Mouse (Mus musculus): ENCODE data around the gene Cdc42ep1. TPM values are rescaled to one million over a fixed set of nuclear protein-coding genes. Genes with fewer than 3 reads are reported as not detected.

Cdc42ep1 gene
- polyA plus RNA-seq, 1 experiment = 115 TPM

DNA sequence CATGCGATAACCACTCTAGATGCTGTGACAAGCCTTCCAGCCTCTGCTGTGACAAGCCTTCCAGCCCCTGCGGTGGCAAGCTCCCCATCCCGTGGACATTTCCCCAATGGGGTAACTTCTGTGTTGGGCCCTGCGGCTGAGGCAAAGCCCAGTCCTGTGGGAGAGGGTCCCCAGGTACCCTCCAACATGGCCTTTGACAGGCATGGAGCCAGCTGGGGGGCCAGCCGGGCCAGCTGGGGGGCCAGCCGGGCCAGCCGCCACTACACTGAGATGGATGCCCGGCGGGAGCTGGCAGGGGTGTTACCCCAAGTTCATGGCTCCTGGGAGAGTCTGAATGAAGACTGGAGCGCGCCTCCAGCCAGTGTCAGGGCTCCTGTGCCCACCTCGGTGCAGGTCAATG is 7.1 kb downstream of the Cdc42ep1 start:
- DNase-seq (ENCODE audit: low read depth) = no peak

- no peak for DNase-seq (ENCODE audit: low read depth)
These were observed 7.8 kb downstream of the Cdc42ep1 start for GRCm38 (mm10) chr15:78850059-78850824.

DNA sequence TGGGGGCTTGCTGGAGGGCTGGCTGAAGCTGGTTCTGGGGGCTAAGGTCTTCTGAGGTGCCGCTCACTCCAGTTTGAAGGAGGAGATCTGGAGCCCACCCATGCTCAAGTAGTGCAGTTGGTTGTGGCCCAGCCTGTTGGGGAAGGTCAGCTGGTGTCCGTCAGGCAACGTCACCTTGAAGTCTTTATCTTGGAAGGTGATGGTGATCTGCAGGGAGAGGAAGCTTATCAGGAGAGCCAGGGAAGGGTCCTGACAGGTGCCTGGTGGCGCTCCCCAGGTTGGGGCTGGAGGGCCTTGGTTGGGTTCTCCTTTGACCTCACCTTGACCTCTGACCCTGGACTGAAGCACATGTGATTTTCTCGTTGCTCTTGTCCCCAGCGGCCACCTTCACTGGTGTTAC is 8.5 kb downstream of the Cdc42ep1 start:
- DNase-seq (ENCODE audit: low read depth) = no peak

DNA sequence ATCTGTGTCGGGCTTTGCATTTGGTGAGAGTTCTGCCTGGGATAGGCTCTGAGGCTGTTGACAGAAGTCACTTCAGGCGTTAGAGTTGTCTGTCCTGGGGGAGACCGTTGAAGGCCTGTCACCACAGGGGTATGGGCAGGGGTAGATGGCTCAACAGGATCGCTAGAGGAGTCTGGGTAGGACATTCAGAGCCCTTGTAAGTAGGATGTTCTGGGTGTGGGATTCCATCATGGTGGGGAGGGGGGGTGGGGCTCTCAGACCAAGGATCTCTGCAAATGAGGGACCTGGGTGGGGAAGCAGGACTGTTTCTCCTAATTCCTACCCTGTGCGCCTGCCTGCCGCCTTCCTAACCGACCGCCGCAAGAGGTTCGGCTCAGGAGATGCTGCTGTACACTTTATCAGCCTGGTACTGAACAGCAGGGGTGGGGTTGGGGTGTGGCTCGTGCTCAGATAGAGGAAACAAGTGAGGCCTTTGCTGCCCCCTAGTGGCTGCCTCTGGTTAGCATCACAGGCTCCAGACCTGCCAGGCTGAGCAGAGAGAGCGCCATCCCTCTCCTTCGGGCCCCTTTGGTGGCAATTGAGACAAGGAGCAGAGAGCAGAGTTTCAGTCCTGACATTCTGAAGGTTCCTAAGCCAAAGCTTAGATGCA is 9.2 kb downstream of the Cdc42ep1 start:
- no peak for DNase-seq (ENCODE audit: low read depth)

DNA sequence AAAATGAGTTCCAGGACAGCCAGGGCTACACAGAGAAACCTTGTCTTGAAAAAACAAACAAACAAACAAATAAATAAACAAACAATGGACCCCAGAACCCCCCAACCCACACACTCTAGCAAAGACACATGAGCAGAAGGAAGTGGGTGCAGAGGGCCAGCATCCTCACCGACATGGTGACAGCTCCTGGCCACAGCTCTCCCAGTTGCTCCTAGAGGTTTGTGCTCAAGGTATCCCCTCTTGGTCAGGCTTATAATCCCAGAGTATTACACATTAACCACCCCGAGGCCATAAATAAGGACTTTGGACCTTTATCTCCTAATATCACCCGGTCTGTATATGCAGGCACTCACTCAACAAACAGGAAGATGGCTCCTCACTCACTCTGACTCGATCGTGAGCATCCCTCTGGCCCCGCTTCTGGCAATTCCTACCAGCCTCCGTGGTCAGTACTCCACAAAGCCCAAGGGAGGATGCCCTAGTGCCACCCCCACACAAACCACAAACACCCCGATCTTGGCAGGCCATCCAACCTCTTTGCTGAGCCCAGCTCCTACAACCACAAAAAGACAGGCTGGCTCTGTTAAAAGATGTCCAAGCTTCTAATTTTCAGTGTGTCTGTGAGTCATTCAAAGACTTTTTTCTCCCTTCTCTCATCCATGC is 13.0 kb downstream of the Cdc42ep1 start, which contains the start of gene Lgals2:
TSS of gene Lgals2 (minus strand) at position 227 of the 663 bp plus-strand sequence.
- DNase-seq (ENCODE audit: low read depth) = no peak

DNA sequence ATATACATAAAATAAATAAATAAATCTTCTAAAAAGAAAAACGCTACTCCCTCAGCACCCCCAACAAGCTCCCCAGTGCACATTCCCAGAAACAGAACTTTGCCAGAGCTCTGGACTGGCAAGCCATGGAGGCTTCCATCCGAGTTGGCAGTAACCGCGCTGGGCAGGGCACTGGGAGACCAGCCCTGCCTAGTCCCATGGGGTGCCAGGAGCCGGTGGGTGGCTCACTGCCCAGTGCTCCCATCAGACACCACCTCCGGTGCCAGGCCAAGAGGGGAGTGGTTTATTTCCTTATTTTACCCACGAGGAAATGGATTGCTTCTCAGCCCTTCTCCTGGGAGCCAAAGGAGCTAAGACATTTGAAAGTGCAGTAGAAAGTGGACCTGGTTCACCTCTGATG is 14.6 kb downstream of the Cdc42ep1 start:
- DNase-seq (ENCODE audit: low read depth) = no peak

- DNase-seq (ENCODE audit: low read depth) = no peak
These were observed 16.9 kb downstream of the Cdc42ep1 start for GRCm38 (mm10) chr15:78859311-78859710.

GRCm38 (mm10) chr15:78859714-78860113 is 17.3 kb downstream of the Cdc42ep1 start:
- DNase-seq (ENCODE audit: low read depth) = no peak

DNA sequence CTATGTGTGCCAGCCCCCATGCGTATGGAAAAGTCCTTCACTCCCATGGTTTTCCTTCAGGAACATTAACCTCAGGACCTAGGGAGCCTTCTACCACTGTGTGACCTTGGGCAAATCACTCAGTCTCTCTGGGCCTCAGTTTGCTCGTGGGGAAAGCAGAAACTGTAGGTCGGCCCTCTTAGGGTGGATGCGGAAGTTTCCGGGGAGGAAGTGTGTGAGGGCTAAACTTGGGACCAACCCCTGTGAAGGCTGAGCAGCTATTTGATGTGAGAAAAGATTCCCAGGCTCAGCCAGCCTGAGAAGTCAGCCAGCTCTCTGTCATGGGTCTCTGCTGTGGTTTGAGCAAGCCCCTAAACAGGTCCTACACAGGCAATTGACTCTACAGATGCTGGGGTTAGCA is 19.9 kb downstream of the Cdc42ep1 start:
- DNase-seq (ENCODE audit: low read depth) = no peak

DNA sequence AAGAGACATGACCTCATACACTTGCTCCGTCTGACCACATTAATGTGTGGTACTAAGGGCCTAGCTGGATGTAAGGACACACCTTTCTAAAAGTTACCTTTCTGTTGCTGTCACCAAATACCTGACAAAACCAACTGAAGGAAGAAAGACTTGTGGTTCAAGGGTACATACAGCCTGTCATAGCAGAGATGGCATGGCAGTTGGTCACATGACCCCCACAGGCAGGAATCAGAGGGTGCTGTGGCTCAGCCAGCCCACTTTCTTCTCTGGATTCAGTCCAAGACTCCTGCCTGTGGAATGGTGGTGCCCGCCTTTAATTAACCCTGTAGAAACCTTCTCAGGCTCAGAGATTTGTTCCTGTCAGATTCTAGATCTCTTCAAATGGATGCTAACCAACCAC is 20.7 kb downstream of the Cdc42ep1 start:
- DNase-seq (ENCODE audit: low read depth) = no peak

DNA sequence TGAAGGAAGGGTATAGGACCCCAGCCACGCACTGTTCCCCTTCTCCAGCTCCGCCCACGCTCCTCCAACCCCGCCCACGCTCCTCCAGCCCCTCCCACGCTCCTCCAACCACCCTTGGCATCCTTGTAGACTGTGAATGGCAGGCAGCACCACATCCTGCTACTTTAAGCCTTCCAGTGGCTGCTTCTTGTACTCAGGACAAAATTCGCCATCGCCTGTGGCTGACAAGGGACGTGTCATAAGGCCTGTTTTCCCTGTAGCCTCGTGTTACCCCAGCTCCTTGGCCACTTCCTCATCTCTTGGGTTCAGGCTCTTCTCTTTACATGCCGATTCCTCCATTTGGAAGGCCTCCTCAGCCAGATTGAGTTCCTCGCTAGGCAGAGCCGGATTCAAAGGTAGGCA is 21.4 kb downstream of the Cdc42ep1 start:
- DNase-seq (ENCODE audit: low read depth) = no peak

DNA sequence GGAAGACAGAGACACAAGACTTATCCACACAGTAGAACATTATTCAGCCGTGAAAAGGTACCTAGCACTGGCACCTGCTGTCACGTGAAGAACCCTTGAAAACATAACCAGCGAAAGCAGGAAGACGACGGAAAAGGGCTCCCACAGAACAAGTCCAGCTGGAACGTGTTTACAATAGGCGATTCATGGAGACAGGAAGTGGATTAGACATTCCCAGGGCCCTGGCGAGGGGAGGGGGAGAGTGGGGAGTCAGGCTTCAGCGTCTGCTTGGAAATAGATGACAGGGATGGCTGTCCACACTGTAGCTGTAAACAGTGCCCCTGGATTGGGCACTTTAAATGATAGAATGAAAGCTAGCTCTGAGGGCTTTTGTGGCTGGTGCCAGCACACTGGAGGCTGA is 26.0 kb downstream of the Cdc42ep1 start:
- no peak for DNase-seq (ENCODE audit: low read depth)

GRCm38 (mm10) chr15:78868826-78869233 is 26.4 kb downstream of the Cdc42ep1 start:
- DNase-seq (ENCODE audit: low read depth) = no peak

GRCm38 (mm10) chr15:78869775-78870174 is 27.4 kb downstream of the Cdc42ep1 start:
- no peak for DNase-seq (ENCODE audit: low read depth)

DNA sequence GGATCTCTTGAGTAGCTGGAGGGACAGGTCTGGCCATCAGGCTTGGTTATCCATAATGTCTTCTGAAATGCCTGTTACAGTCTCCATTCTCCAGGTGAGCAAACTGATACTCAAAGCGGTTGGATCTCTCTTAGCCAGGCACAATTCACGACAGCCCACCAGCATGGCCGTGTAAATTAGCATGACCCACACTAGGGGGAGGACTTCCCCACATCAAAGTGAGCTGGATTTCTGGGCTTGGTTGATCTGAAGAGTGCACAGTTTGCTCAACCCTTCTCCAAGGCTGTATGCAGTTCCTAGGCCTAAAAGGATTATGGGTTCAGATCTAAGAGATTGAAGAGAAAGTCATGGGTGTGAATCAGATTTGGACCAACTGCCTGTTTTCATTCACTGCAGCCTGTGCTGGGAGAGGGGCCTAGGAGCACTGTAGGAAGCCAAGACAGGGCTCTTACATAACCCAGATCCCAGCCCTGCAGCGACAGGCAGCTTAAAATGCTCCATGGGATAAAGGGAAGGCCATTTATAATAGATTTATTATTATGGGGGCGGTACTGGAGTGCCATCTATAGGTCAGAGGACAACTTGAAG is 29.7 kb downstream of the Cdc42ep1 start:
- DNase-seq (ENCODE audit: low read depth) = peak; percentile 92

- DNase-seq (ENCODE audit: low read depth) = no peak
These were observed 31.5 kb downstream of the Cdc42ep1 start for GRCm38 (mm10) chr15:78873803-78874435.

DNA sequence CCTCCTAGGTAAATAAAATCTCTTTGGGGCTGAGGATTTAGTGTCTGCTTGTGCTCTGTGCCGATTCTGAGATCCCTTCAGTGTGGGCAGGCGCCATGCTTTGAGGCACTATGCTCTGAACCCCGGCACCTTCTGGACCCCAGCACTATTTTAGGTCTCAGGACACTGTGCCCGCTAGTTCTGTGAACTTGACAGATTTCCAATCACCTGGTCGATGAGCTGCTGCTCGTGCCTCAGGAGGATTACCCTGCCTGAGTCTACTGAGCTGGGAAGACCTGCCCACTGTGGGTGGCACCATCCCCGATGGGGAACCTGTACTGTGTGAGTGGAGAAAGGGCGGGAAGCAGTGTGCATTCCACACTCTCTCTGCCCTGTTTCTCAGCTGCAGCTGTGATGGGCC is 32.6 kb downstream of the Cdc42ep1 start:
- DNase-seq (ENCODE audit: low read depth) = no peak

DNA sequence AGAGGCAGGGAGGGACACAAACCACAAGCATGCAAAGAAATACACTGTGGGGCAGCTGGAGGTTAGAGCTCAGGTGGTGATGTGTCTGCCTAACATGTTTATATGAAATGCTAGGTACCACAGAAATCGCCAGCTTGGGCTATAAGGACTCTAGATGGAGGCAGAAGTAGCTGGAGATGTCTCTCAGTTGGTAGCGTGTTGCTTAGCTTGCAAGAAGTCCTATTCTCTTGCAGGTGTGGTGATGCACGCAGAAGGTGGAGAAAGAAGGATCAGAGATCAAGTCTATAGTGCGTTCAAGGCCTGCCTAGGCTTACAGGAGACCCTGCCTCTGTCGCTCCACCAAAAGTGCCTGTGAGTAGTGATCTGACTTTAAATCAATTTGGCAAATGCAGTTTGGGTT is 33.1 kb downstream of the Cdc42ep1 start:
- no peak for DNase-seq (ENCODE audit: low read depth)

GRCm38 (mm10) chr15:78876258-78876696 is 33.9 kb downstream of the Cdc42ep1 start:
- peak; percentile 93 for DNase-seq (ENCODE audit: low read depth)

DNA sequence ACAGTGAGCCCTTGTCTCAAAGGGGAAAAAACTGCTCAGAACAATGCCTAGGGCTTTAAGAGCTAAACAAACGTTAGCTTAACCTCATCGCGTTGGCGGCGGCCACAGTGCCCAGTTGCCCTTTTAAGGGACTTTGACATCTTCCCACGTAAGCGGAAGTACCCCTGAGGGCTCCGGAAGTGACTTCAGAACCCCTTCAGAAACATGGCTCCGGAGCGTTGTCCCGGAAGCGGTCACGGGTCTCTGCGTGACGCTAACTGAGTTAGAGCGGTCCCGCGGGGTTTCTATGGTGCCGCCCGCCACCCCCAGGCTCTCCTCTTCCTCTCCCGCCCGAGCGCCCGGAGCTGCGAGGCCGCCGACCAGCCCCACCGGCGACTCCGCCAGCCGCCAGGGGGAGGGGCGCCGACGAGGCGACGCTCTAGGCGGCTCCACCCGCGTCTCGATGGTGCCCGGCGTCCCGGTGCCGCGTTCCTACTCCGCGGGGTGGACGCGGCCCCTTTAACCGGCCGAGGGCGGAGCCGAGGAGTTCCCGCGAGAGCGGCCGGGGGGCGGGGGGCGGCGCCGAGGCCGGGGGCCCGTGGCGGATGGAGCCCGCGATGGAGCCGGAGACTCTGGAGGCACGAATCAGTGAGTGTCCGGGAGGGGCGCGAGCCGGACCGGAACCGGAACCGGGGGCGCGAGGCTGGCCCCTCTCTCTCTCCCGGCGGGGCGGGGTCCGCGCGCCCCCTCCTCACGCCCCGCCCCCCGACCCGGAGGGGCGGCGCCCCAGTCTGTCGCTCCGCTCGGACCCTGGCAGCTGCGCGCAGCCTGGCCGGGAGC is 34.8 kb downstream of the Cdc42ep1 start, which contains the start of gene Gga1:
TSS of gene Gga1 (plus strand) at position 200 of the 819 bp plus-strand sequence.
- peak; percentile 87 for DNase-seq (ENCODE audit: low read depth)
